Mouse (Mus musculus) ES-Bruce4 (cell line): ENCODE measurements around the gene 9630041A04Rik.

Source experiments
- CTCF ChIP-seq: IDR thresholded peaks from one replicate; pipeline ENCODE4 v1.8.1; 2011; ENCODE audit warnings: low read depth, low read length
- POLR2A ChIP-seq: IDR thresholded peaks from one replicate; pipeline ENCODE4 v1.8.1; 2011; ENCODE audit warnings: low read length; ENCODE audit not compliant: insufficient read depth

DNA sequence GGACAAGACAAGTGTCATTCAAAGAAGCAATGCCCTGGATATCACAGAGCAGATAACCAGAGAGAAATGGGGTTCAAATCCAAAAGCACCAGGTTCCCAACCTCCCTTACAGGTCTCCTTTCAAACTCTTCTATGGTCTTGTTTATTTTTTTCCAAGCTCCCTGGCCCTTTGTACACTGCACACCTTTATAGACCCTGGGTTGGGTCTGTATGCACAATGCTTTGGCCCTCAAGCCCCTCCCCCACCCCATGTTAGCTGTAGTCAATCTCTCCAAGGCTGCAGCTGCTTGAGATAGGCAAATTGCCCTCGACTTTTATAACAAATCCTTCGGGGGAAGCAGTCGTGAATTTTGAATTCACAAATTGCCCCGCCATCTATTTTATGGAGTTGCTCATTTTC is 63.2 kb downstream of the 9630041A04Rik start:
- no peak for TF ChIP-seq POLR2A
- no peak for TF ChIP-seq CTCF
